Mouse (Mus musculus) myocyte (in vitro differentiated cells): ENCODE data around the gene Pakap. TPM values are rescaled to one million over a fixed set of nuclear protein-coding genes. Genes with fewer than 3 reads are reported as not detected.

Source experiments
- H3K27me3 ChIP-seq: one replicate; pipeline ENCODE4 v1.6.1; 2011; ENCODE audit not compliant: control insufficient read depth, insufficient read depth, insufficient read length
- H3K36me3 ChIP-seq: one replicate; pipeline ENCODE4 v1.6.1; 2011; ENCODE audit not compliant: control insufficient read depth, insufficient read depth
- H3K4me2 ChIP-seq: one replicate; pipeline ENCODE4 v1.6.1; 2011; ENCODE audit warnings: low read depth, control low read depth
- H3K4me3 ChIP-seq: one replicate; pipeline ENCODE4 v1.5.1; 2011; ENCODE audit warnings: mild to moderate bottlenecking, control low read depth, moderate library complexity
- H3K79me2 ChIP-seq: one replicate; pipeline ENCODE4 v1.6.1; 2011; ENCODE audit not compliant: control insufficient read depth, insufficient read depth
- H3ac ChIP-seq: one replicate; pipeline ENCODE4 v1.6.1; 2011; ENCODE audit not compliant: control insufficient read depth, insufficient read length
- CEBPB ChIP-seq: IDR thresholded peaks from 2 replicates; pipeline ENCODE4 v1.6.1; 2011; ENCODE audit warnings: mild to moderate bottlenecking, moderate library complexity; ENCODE audit not compliant: poor library complexity, insufficient read depth, severe bottlenecking
- E2F4 ChIP-seq: IDR thresholded peaks from one replicate; pipeline ENCODE4 v1.6.1; 2011; ENCODE audit warnings: mild to moderate bottlenecking, control low read depth, moderate library complexity; ENCODE audit not compliant: insufficient read depth
- MAX ChIP-seq: IDR thresholded peaks from one replicate; pipeline ENCODE4 v1.6.1; 2011; ENCODE audit warnings: low read depth, mild to moderate bottlenecking, control low read depth
- MYOD1 ChIP-seq, 3 experiments: IDR thresholded peaks; one replicate each; pipeline ENCODE4 v1.6.1; 2011; ENCODE audit warnings: control low read depth in 2 of 3, low read depth in 2 of 3, mild to moderate bottlenecking in 2 of 3, moderate library complexity in 1 of 3; ENCODE audit not compliant: insufficient read length in 2 of 3, control insufficient read depth in 1 of 3
- MYOG ChIP-seq, 3 experiments: IDR thresholded peaks; one replicate each; pipeline ENCODE4 v1.6.1; 2011; ENCODE audit warnings: control low read depth in 2 of 3, low read depth in 2 of 3, mild to moderate bottlenecking in 2 of 3; ENCODE audit not compliant: insufficient read length in 2 of 3, control insufficient read depth in 1 of 3, insufficient read depth in 1 of 3
- POLR2A ChIP-seq: IDR thresholded peaks from one replicate; pipeline ENCODE4 v1.6.1; 2011; ENCODE audit warnings: low read depth, mild to moderate bottlenecking, control low read depth, moderate library complexity; ENCODE audit not compliant: insufficient read length
- POLR2AphosphoS2 ChIP-seq: IDR thresholded peaks from one replicate; pipeline ENCODE4 v1.6.1; 2011; ENCODE audit warnings: low read depth, control low read depth; ENCODE audit not compliant: insufficient read length
- REST ChIP-seq: IDR thresholded peaks from one replicate; pipeline ENCODE4 v1.6.1; 2011; ENCODE audit warnings: mild to moderate bottlenecking, control low read depth, moderate library complexity; ENCODE audit not compliant: insufficient read depth, insufficient read length
- SRF ChIP-seq: IDR thresholded peaks from one replicate; pipeline ENCODE4 v1.6.1; 2011; ENCODE audit warnings: low read depth; ENCODE audit not compliant: control insufficient read depth, insufficient read length
- TCF12 ChIP-seq: IDR thresholded peaks from one replicate; pipeline ENCODE4 v1.6.1; 2011; ENCODE audit warnings: mild to moderate bottlenecking, control low read depth; ENCODE audit not compliant: poor library complexity, insufficient read depth, severe bottlenecking
- TCF3 ChIP-seq: IDR thresholded peaks from one replicate; pipeline ENCODE4 v1.6.1; 2011; ENCODE audit warnings: low read depth, control low read depth; ENCODE audit not compliant: insufficient read length
- USF1 ChIP-seq: IDR thresholded peaks from one replicate; pipeline ENCODE4 v1.6.1; 2011; ENCODE audit warnings: low read depth, mild to moderate bottlenecking, control low read depth, moderate library complexity
- polyA plus RNA-seq: library from polyadenylated mRNA; unstranded; fragments of >200 nt; fragmentation: generic; extraction: Trizol; gene quantifications from one replicate; pipeline ENCODE4 v1.2.1, GENCODE M21; 2012; ENCODE audit warnings: missing spikeins

Gene Pakap
- polyA plus RNA-seq, 1 experiment: 6.5 TPM

DNA sequence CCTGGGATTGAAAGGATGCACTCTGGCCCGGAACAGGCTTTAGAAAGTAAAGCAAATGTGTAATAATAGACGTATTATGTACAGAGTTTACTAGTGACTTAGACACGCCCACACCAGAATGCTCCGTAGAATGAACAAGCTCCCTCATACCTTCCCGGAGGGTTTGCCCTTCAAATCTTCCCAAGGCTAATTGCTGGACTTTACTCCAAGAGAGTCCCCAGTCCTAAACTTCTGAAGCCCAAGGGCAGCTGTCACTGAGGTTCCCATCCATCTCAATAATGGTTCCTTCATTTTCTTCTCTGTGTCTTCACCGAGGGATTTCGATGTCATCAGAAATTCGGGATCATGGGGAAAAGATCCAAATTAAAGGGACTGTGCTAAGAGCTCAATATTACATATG lies 321.8 kb downstream of the Pakap start:
- H3ac ChIP-seq: no peak overlapping the region
- TF ChIP-seq MYOD1 (IDR thresholded peaks at IDR 0.05; ENCODE audit: control insufficient read depth in 1 of 3, insufficient read length in 2 of 3, low read depth in 2 of 3) (no peak), SRF (no peak), TCF3 (no peak), CEBPB (no peak), E2F4 (no peak), MAX (no peak), USF1 (no peak), MYOG (IDR thresholded peaks at IDR 0.05; ENCODE audit: control insufficient read depth in 1 of 3, insufficient read depth in 1 of 3, insufficient read length in 2 of 3, low read depth in 2 of 3) (no peak)
- no peak overlapping the region for H3K4me2 ChIP-seq
- H3K27me3 ChIP-seq: no peaks in the 10 kb centered on the region
- no peak overlapping the region for H3K4me3 ChIP-seq
- peaks cover 53% of the 10 kb centered on the region for H3K79me2 ChIP-seq
- peaks cover 13% of the 10 kb centered on the region for H3K36me3 ChIP-seq

GRCm38 (mm10) chr4:57892001-57892586 lies 324.1 kb downstream of the Pakap start:
- H3ac ChIP-seq: no peak overlapping the region
- H3K4me3 ChIP-seq: no peak overlapping the region
- H3K4me2 ChIP-seq: no peak overlapping the region
- TF ChIP-seq MYOD1 (IDR thresholded peaks at IDR 0.05; ENCODE audit: control insufficient read depth in 1 of 3, insufficient read length in 2 of 3, low read depth in 2 of 3): no peak
- no peak for TF ChIP-seq TCF12
- peaks cover 13% of the 10 kb centered on the region for H3K36me3 ChIP-seq
- H3K79me2 ChIP-seq: peaks cover 31% of the 10 kb centered on the region
- no peaks in the 10 kb centered on the region for H3K27me3 ChIP-seq

DNA sequence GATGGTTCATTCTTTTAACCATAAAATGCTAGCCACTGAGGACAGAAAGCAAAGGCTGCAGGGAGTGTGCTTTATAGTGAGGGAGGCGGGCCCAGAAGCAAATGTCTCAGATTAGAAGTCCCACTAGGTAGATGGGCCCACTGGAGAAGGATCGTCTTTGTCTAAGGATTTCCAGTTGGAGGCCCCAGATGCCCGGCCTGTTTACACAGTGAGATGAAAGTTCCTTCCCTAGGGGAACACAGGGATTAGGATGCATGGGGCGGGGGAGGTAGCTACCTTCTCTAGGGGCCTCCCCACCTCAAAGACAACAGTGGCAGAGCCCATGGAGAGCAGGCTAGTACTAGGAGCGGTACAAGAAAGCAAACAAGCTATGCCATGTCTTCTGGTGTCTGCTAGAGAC lies 327.2 kb downstream of the Pakap start:
- H3K79me2 ChIP-seq: peaks cover 7% of the 10 kb centered on the region
- no peak overlapping the region for H3K4me2 ChIP-seq
- H3K4me3 ChIP-seq: no peak overlapping the region
- TF ChIP-seq CEBPB: no peak
- no peak for TF ChIP-seq REST
- no peak for TF ChIP-seq MYOG (IDR thresholded peaks at IDR 0.05; ENCODE audit: control insufficient read depth in 1 of 3, insufficient read depth in 1 of 3, insufficient read length in 2 of 3, low read depth in 2 of 3)
- TF ChIP-seq USF1: no peak
- TF ChIP-seq MYOD1 (IDR thresholded peaks at IDR 0.05; ENCODE audit: control insufficient read depth in 1 of 3, insufficient read length in 2 of 3, low read depth in 2 of 3): no peak
- TF ChIP-seq TCF12: no peak
- no peak for TF ChIP-seq SRF
- TF ChIP-seq POLR2AphosphoS2: no peak
- no peak for TF ChIP-seq TCF3
- TF ChIP-seq POLR2A: no peak
- H3ac ChIP-seq: no peak overlapping the region
- H3K36me3 ChIP-seq: peaks cover 13% of the 10 kb centered on the region
- H3K27me3 ChIP-seq: no peaks in the 10 kb centered on the region

GRCm38 (mm10) chr4:57895902-57896301 lies 327.9 kb downstream of the Pakap start:
- peaks cover 7% of the 10 kb centered on the region for H3K79me2 ChIP-seq
- H3ac ChIP-seq: no peak overlapping the region
- no peaks in the 10 kb centered on the region for H3K27me3 ChIP-seq
- no peak overlapping the region for H3K4me3 ChIP-seq
- TF ChIP-seq CEBPB: no peak
- TF ChIP-seq MYOG (IDR thresholded peaks at IDR 0.05; ENCODE audit: control insufficient read depth in 1 of 3, insufficient read depth in 1 of 3, insufficient read length in 2 of 3, low read depth in 2 of 3): no peak
- TF ChIP-seq POLR2A: no peak
- no peak for TF ChIP-seq TCF3
- no peak for TF ChIP-seq E2F4
- TF ChIP-seq USF1: no peak
- no peak for TF ChIP-seq REST
- TF ChIP-seq POLR2AphosphoS2: no peak
- H3K4me2 ChIP-seq: no peak overlapping the region
- H3K36me3 ChIP-seq: peaks cover 13% of the 10 kb centered on the region

GRCm38 (mm10) chr4:57896631-57897030 lies 328.7 kb downstream of the Pakap start:
- Histone ChIP-seq H3K4me2 (no peak overlapping the region), H3K79me2 (no peaks in the 10 kb centered on the region), H3K4me3 (no peak overlapping the region), H3K36me3 (peaks cover 13% of the 10 kb centered on the region), H3ac (no peak overlapping the region), H3K27me3 (no peaks in the 10 kb centered on the region)
- TF ChIP-seq E2F4 (no peak), MAX (no peak), CEBPB (no peak), TCF12 (no peak), USF1 (no peak), MYOG (IDR thresholded peaks at IDR 0.05; ENCODE audit: control insufficient read depth in 1 of 3, insufficient read depth in 1 of 3, insufficient read length in 2 of 3, low read depth in 2 of 3) (no peak), POLR2AphosphoS2 (no peak), SRF (no peak), MYOD1 (IDR thresholded peaks at IDR 0.05; ENCODE audit: control insufficient read depth in 1 of 3, insufficient read length in 2 of 3, low read depth in 2 of 3) (no peak), REST (no peak), TCF3 (no peak), POLR2A (no peak)
